In genomic region chr6:122769771-122770759, GRCm38 (mm10) we compare ENCODE assay signal across 11 mouse cellular contexts. TPM values are rescaled to one million over a fixed set of nuclear protein-coding genes. Genes with fewer than 3 reads are reported as not detected.
DNase-seq lines count a peak whose midpoint lies in the region; ATAC-seq and TF ChIP-seq lines count a peak whose summit lies in the region.
"Had no signal": no experiment of that assay in that cellular context is flagged by ENCODE, and none has a peak within 500 bp of the region (broad histone marks: within the 10 kb centered on the region; RNA-seq: fewer than 3 reads in every experiment).

No protein-coding gene starts in this region.

- no peak overlapping the region for H3K9ac ChIP-seq in hindbrain, embryonic 11.5 days (ENCODE audit: low read depth, low read length)
- H3K9ac ChIP-seq in hindbrain, embryonic 13.5 days, result no peak overlapping the region

- no peak for TF ChIP-seq POLR2A in brain, embryonic 14.5 days (IDR thresholded peaks at IDR 0.05; ENCODE audit: borderline replicate concordance, extremely low read depth, insufficient read depth, insufficient read length, poor library complexity, severe bottlenecking)

- no peak overlapping the region for H3K4me2 ChIP-seq in hindbrain, embryonic 11.5 days (replicated peaks; ENCODE audit: low read depth, low read length)
- no peak overlapping the region for H3K4me2 ChIP-seq in hindbrain, embryonic 13.5 days

- no peak overlapping the region for H3K4me3 ChIP-seq in hindbrain, embryonic 11.5 days (ENCODE audit: low read depth, low read length)
- H3K4me3 ChIP-seq in hindbrain, embryonic 10.5 days, result no peak overlapping the region
- H3K4me3 ChIP-seq in hindbrain, embryonic 13.5 days, result no peak overlapping the region
- H3K4me3 ChIP-seq: myocyte had no signal

- no peak overlapping the region for H3K27ac ChIP-seq in hindbrain, embryonic 11.5 days (ENCODE audit: low read depth, low read length)
- no peak overlapping the region; the same call in 1 of the 2 replicates for H3K27ac ChIP-seq in hindbrain, embryonic 10.5 days
- H3K27ac ChIP-seq in hindbrain, embryonic 13.5 days, result peak overlapping the region; percentile 45

- WGBS in hindbrain, embryonic 11.5 days, result 56% methylated on average over 10 of the region's 10 CpGs
- 55% methylated on average over 10 of the region's 10 CpGs for WGBS in hindbrain, embryonic 10.5 days
- WGBS in hindbrain, embryonic 13.5 days, result 50% methylated on average over 10 of the region's 10 CpGs

- 0 out of 2 replicates have a peak, but pooled peaks have one; percentile 31 for ATAC-seq in hindbrain, embryonic 11.5 days (ENCODE audit: low FRiP score)
- peak; percentile 60 for ATAC-seq in hindbrain, embryonic 13.5 days (ENCODE audit: low FRiP score)
- ATAC-seq in neutrophil, adult 5-6 weeks (ENCODE audit: extremely low read depth, insufficient number of reproducible peaks, low FRiP score, poor library complexity, severe bottlenecking), result peak; percentile 10; the same call in 1 of the 2 replicates

- H3K9me3 ChIP-seq in hindbrain, embryonic 11.5 days (ENCODE audit: control insufficient read depth, low read length), result no peaks in the 10 kb centered on the region
- no peaks in the 10 kb centered on the region for H3K9me3 ChIP-seq in hindbrain, embryonic 10.5 days
- no peaks in the 10 kb centered on the region for H3K9me3 ChIP-seq in hindbrain, embryonic 13.5 days

- no peaks in the 10 kb centered on the region for H3K36me3 ChIP-seq in hindbrain, embryonic 11.5 days (ENCODE audit: control insufficient read depth, insufficient read depth, low read length)
- no peaks in the 10 kb centered on the region for H3K36me3 ChIP-seq in hindbrain, embryonic 10.5 days
- no peaks in the 10 kb centered on the region for H3K36me3 ChIP-seq in hindbrain, embryonic 13.5 days

- no peaks in the 10 kb centered on the region for H3K27me3 ChIP-seq in hindbrain, embryonic 11.5 days (ENCODE audit: control insufficient read depth, insufficient read depth, low read length)
- 0 out of 2 replicates have a peak, but pooled peaks cover 8% of the 10 kb centered on the region for H3K27me3 ChIP-seq in hindbrain, embryonic 10.5 days (ENCODE audit: insufficient read depth, poor library complexity, severe bottlenecking)
- H3K27me3 ChIP-seq in hindbrain, embryonic 13.5 days, result no peaks in the 10 kb centered on the region

- no peaks in the 10 kb centered on the region for H3K4me1 ChIP-seq in hindbrain, embryonic 11.5 days (replicated peaks; ENCODE audit: control insufficient read depth, insufficient read depth, low read length)
- H3K4me1 ChIP-seq in hindbrain, embryonic 10.5 days (replicated peaks), result peaks cover 29% of the 10 kb centered on the region
- H3K4me1 ChIP-seq in hindbrain, embryonic 13.5 days (replicated peaks), result peaks cover 28% of the 10 kb centered on the region

- TF ChIP-seq CTCF in brain, embryonic 14.5 days (IDR thresholded peaks at IDR 0.05; ENCODE audit: borderline replicate concordance, extremely low read depth, insufficient read depth, insufficient read length), result no peak

- DNase-seq in hindbrain, embryonic 11.5 days (ENCODE audit: low spot score), result no peak
- DNase-seq in hindbrain, embryonic 10.5 days (ENCODE audit: low spot score), result no peak
- peak; percentile 89 for DNase-seq in brain, embryonic 14.5 days (ENCODE audit: low read depth)
- no peak for DNase-seq in liver
- no peak for DNase-seq in kidney, postnatal 25 days
- no peak for DNase-seq in urinary bladder, postnatal 14 days (ENCODE audit: low spot score)
- DNase-seq: gastrocnemius, postnatal 14 days; heart, postnatal 4 days had no signal

RNA-seq across cellular contexts. Expression of gene Slc2a3, which starts 31.4 kb away (rescaled TPM):
- polyA plus RNA-seq in hindbrain, embryonic 11.5 days (2014; fragmentation: Nextera tagmentation; extraction: Ambion mirVana), result 23.5 and 29.2 TPM in 2 replicates
- polyA plus RNA-seq in hindbrain, embryonic 10.5 days (2016; fragmentation: Nextera tagmentation; extraction: Ambion mirVana), result 38.5 and 57.1 TPM in 2 replicates
- 25.9 and 36.3 TPM in 2 replicates for polyA plus RNA-seq in brain, embryonic 14.5 days (2012; rRNA removed)
- polyA plus RNA-seq in hindbrain, embryonic 13.5 days (2015; fragmentation: Nextera tagmentation; extraction: Ambion mirVana), result 21.1 and 22.7 TPM in 2 replicates
- 315 and 331 TPM in 2 replicates for total RNA-seq in neutrophil, adult 5-6 weeks (2017)

RNA-seq across cellular contexts. Expression of gene Foxj2, which starts 49.6 kb away (rescaled TPM):
- 3.0 and 4.0 TPM in 2 replicates for polyA plus RNA-seq in hindbrain, embryonic 11.5 days (2014; fragmentation: Nextera tagmentation; extraction: Ambion mirVana)
- 2.5 and 3.6 TPM in 2 replicates for polyA plus RNA-seq in hindbrain, embryonic 10.5 days (2016; fragmentation: Nextera tagmentation; extraction: Ambion mirVana)
- 5.9 and 12.5 TPM in 2 replicates for polyA plus RNA-seq in brain, embryonic 14.5 days (2012; rRNA removed)
- 6.0 and 6.2 TPM in 2 replicates for polyA plus RNA-seq in hindbrain, embryonic 13.5 days (2015; fragmentation: Nextera tagmentation; extraction: Ambion mirVana)
- total RNA-seq in neutrophil, adult 5-6 weeks (2017), result 32.8 and 38.8 TPM in 2 replicates

Comparison
In these comparisons a context has a peak if more than half of its experiments do, and no peak if none do; other contexts are left out.
1. ATAC-seq: peak in every context shown above with its lines; median percentile 60 in hindbrain, embryonic 13.5 days; 31 in hindbrain, embryonic 11.5 days; 10 in neutrophil, adult 5-6 weeks.